ENCODE assay signal across 8 mouse cellular contexts in genomic region chr5:34637591-34638156, GRCm38 (mm10). TPM values are rescaled to one million over a fixed set of nuclear protein-coding genes. Genes with fewer than 3 reads are reported as not detected.
A peak's percentile ranks its signal among the peaks of the same experiment; 100 is the strongest.
DNase-seq lines count a peak whose midpoint lies in the region; ATAC-seq lines count a peak whose summit lies in the region.

No protein-coding gene starts in this region.

- H3K9ac ChIP-seq in lung, embryonic 16.5 days (ENCODE audit: low read length): peak overlapping the region; percentile 80
- H3K9ac ChIP-seq in limb, embryonic 11.5 days (ENCODE audit: low read length): peak overlapping the region; percentile 77
- H3K9ac ChIP-seq in stomach, embryonic 14.5 days (replicated peaks; ENCODE audit: low read depth, low read length): no peak overlapping the region; the same call in 1 of the 2 replicates

- WGBS in lung, embryonic 16.5 days: 66% methylated on average over 7 of the region's 7 CpGs
- WGBS in limb, embryonic 11.5 days: 82% methylated on average over 7 of the region's 7 CpGs
- WGBS in stomach, embryonic 14.5 days: 78% methylated on average over 7 of the region's 7 CpGs

- H3K27me3 ChIP-seq in lung, embryonic 16.5 days (ENCODE audit: control insufficient read depth, insufficient read depth, low read depth, low read length): no peaks in the 10 kb centered on the region
- no peaks in the 10 kb centered on the region for H3K27me3 ChIP-seq in limb, embryonic 11.5 days (ENCODE audit: control insufficient read depth, insufficient read depth, low read length)
- H3K27me3 ChIP-seq in stomach, embryonic 14.5 days (ENCODE audit: control insufficient read depth, insufficient read depth, low read length): no peaks in the 10 kb centered on the region

- peak overlapping the region; percentile 76; the same call in 1 of the 2 replicates for H3K4me3 ChIP-seq in lung, embryonic 16.5 days (ENCODE audit: low read length)
- H3K4me3 ChIP-seq in limb, embryonic 11.5 days (ENCODE audit: low read depth, low read length): peak overlapping the region; percentile 58; the same call in 1 of the 2 replicates
- H3K4me3 ChIP-seq in stomach, embryonic 14.5 days (ENCODE audit: low read depth, low read length): peak overlapping the region; percentile 73; the same call in 1 of the 2 replicates

- intact Hi-C loops in left cerebral cortex, postnatal 10 days (cut with DNase I): no loop called here

- H3K36me3 ChIP-seq in lung, embryonic 16.5 days (ENCODE audit: control insufficient read depth, insufficient read depth, low read length): peaks cover 33% of the 10 kb centered on the region
- peaks cover 15% of the 10 kb centered on the region; the same call in 1 of the 2 replicates for H3K36me3 ChIP-seq in limb, embryonic 11.5 days (ENCODE audit: control insufficient read depth, insufficient read depth, low read length)
- peaks cover 66% of the 10 kb centered on the region for H3K36me3 ChIP-seq in stomach, embryonic 14.5 days (ENCODE audit: control insufficient read depth, insufficient read depth, low read length)

- peak overlapping the region; percentile 94 for H3K4me2 ChIP-seq in lung, embryonic 16.5 days (ENCODE audit: low read depth, low read length)
- peak overlapping the region; percentile 89; the same call in 1 of the 2 replicates for H3K4me2 ChIP-seq in limb, embryonic 11.5 days (ENCODE audit: low read depth, severe bottlenecking)
- H3K4me2 ChIP-seq in stomach, embryonic 14.5 days (replicated peaks; ENCODE audit: low read depth, low read length): peak overlapping the region; percentile 87

- H3K4me1 ChIP-seq in lung, embryonic 16.5 days (replicated peaks; ENCODE audit: control insufficient read depth, insufficient read depth, low read length): peaks cover 18% of the 10 kb centered on the region
- peaks cover 7% of the 10 kb centered on the region for H3K4me1 ChIP-seq in limb, embryonic 11.5 days (ENCODE audit: control insufficient read depth, insufficient read depth, low read length)
- peaks cover 8% of the 10 kb centered on the region; the same call in 1 of the 2 replicates for H3K4me1 ChIP-seq in stomach, embryonic 14.5 days (ENCODE audit: control insufficient read depth, insufficient read depth, low read length)

- peak overlapping the region; percentile 93 for H3K27ac ChIP-seq in lung, embryonic 16.5 days (ENCODE audit: low read length)
- H3K27ac ChIP-seq in limb, embryonic 11.5 days (replicated peaks; ENCODE audit: low read depth, low read length): no peak overlapping the region
- H3K27ac ChIP-seq in stomach, embryonic 14.5 days (ENCODE audit: low read length): peak overlapping the region; percentile 90; the same call in 1 of the 2 replicates

- no peak for ATAC-seq in lung, embryonic 16.5 days (ENCODE audit: low read depth)
- ATAC-seq in limb, embryonic 11.5 days (ENCODE audit: insufficient number of reproducible peaks, low FRiP score, low TSS enrichment, low read depth): no peak
- no peak for ATAC-seq in stomach, embryonic 14.5 days (ENCODE audit: insufficient number of reproducible peaks, insufficient read depth, low FRiP score, low read depth)

- no peaks in the 10 kb centered on the region for H3K9me3 ChIP-seq in lung, embryonic 16.5 days (ENCODE audit: control insufficient read depth, low read length)
- no peaks in the 10 kb centered on the region for H3K9me3 ChIP-seq in limb, embryonic 11.5 days (ENCODE audit: control insufficient read depth, low read length)
- H3K9me3 ChIP-seq in stomach, embryonic 14.5 days (ENCODE audit: control insufficient read depth, low read depth, low read length): no peaks in the 10 kb centered on the region

- DNase-seq in adrenal gland, postnatal 14 days: peak; percentile 24
- no peak for DNase-seq in adrenal gland, postnatal 4 days (ENCODE audit: low spot score in 2 of 2)
- DNase-seq in lung, adult 18-20 months: no peak
- DNase-seq in limb, embryonic 11.5 days (ENCODE audit: low spot score): no peak
- no peak for DNase-seq in left cerebral cortex, postnatal 10 days (ENCODE audit: extremely low spot score in 1 of 2, low spot score in 2 of 2)
- no peak for DNase-seq in adrenal gland, adult 18-20 months (ENCODE audit: low spot score in 2 of 2)

RNA-seq across cellular contexts. Expression of gene Mfsd10, which starts 0.7 kb away (rescaled TPM):
- 37.6 and 40.3 TPM in 2 replicates for total RNA-seq in adrenal gland, postnatal 14 days (2021)
- total RNA-seq in adrenal gland, postnatal 4 days (2021): 10 to 100 TPM; 77.7 to 83.0 TPM
- 146 and 148 TPM in 2 replicates for polyA plus RNA-seq in lung, embryonic 16.5 days (2015; fragmentation: Nextera tagmentation; extraction: Ambion mirVana)
- 103 TPM in 2 replicates for polyA plus RNA-seq in limb, embryonic 11.5 days (2014; fragmentation: Nextera tagmentation; extraction: Ambion mirVana)
- polyA plus RNA-seq in stomach, embryonic 14.5 days (2014; fragmentation: Nextera tagmentation; extraction: Ambion mirVana): 140 and 141 TPM in 2 replicates
- 10 to 100 TPM; 44.1 to 53.3 TPM for total RNA-seq in left cerebral cortex, postnatal 10 days (2021)
- total RNA-seq in adrenal gland, adult 18-20 months (2021): 10 to 100 TPM; 30.9 to 32.2 TPM

RNA-seq across cellular contexts. Expression of gene Nop14, which starts 22.3 kb away (rescaled TPM):
- total RNA-seq in adrenal gland, postnatal 14 days (2021): 21.9 and 26.8 TPM in 2 replicates
- total RNA-seq in adrenal gland, postnatal 4 days (2021): 10 to 100 TPM; 22.7 to 24.2 TPM
- 17.0 and 21.5 TPM in 2 replicates for polyA plus RNA-seq in lung, embryonic 16.5 days (2015; fragmentation: Nextera tagmentation; extraction: Ambion mirVana)
- polyA plus RNA-seq in limb, embryonic 11.5 days (2014; fragmentation: Nextera tagmentation; extraction: Ambion mirVana): 36.3 and 37.2 TPM in 2 replicates
- polyA plus RNA-seq in stomach, embryonic 14.5 days (2014; fragmentation: Nextera tagmentation; extraction: Ambion mirVana): 27.1 and 29.1 TPM in 2 replicates
- 10 to 100 TPM; 18.3 to 21.7 TPM for total RNA-seq in left cerebral cortex, postnatal 10 days (2021)
- total RNA-seq in adrenal gland, adult 18-20 months (2021): 10 to 100 TPM; 25.6 to 27.9 TPM

RNA-seq across cellular contexts. Expression of gene Grk4, which starts 22.5 kb away (rescaled TPM):
- total RNA-seq in adrenal gland, postnatal 14 days (2021): 2.1 and 2.7 TPM in 2 replicates
- 1 to 10 TPM; 4.0 to 4.3 TPM for total RNA-seq in adrenal gland, postnatal 4 days (2021)
- polyA plus RNA-seq in lung, embryonic 16.5 days (2015; fragmentation: Nextera tagmentation; extraction: Ambion mirVana): 2.7 and 3.1 TPM in 2 replicates
- 1.4 and 2.5 TPM in 2 replicates for polyA plus RNA-seq in limb, embryonic 11.5 days (2014; fragmentation: Nextera tagmentation; extraction: Ambion mirVana)
- 1.9 and 2.8 TPM in 2 replicates for polyA plus RNA-seq in stomach, embryonic 14.5 days (2014; fragmentation: Nextera tagmentation; extraction: Ambion mirVana)
- total RNA-seq in left cerebral cortex, postnatal 10 days (2021): 1 to 10 TPM; 4.1 to 4.8 TPM
- 1 to 10 TPM; 2.3 to 3.5 TPM for total RNA-seq in adrenal gland, adult 18-20 months (2021)
